Mouse (Mus musculus): ENCODE measurements around the gene Bglap. TPM values are rescaled to one million over a fixed set of nuclear protein-coding genes. Genes with fewer than 3 reads are reported as not detected.

The Bglap gene
- polyA plus RNA-seq, 1 experiment from 2014 or later, result not detected

DNA sequence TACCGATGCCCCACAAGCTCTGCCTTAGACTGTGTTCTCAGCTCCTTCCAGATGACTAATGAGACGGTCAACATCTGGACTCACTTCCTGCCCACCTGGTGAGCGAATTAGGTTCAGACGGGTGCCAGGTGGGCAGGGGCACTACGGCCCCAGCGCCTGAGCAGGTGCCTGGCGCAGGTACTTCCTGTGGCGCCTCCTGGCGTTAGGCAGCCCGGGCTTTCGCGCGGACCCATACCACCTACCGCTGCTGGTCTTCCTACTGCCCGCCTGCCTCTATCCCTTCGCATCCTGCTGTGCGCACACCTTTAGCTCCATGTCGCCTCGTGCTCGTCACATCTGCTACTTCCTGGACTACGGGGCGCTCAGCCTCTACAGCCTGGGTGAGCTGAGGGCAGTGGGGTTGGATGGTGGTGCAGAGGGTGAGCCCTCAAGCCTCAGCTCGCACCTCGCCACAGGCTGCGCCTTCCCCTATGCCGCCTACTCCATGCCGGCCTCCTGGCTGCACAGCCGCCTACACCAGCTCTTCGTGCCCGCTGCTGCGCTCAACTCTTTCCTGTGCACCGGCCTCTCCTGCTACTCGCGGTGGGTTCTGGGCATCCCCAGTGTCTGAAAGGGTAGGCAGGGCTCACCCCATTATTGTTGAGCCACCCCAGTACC, 18.4 kb downstream of the Bglap start:
- Histone ChIP-seq H3K4me2 (peak overlapping the region; percentile 80), H3K9me3 (replicated peaks) (0 out of 2 replicates have a peak, but pooled peaks cover 2% of the 10 kb centered on the region), H3K27ac (replicated peaks) (no peak overlapping the region), H3K9ac (no peak overlapping the region), H3K4me1 (replicated peaks) (peaks cover 60% of the 10 kb centered on the region), H3K36me3 (replicated peaks) (peaks cover 18% of the 10 kb centered on the region), H3K27me3 (peaks cover 36% of the 10 kb centered on the region), H3K4me3 (replicated peaks) (peak overlapping the region; percentile 59)
- ATAC-seq (ENCODE audit: insufficient read depth), result no peak
- 33% methylated on average over 34 of the region's 34 CpGs for WGBS (ENCODE audit: insufficient replicate concordance)

- peaks cover 33% of the 10 kb centered on the region for H3K36me3 ChIP-seq (replicated peaks)
- peak within 1 kb of the TSS; percentile 56 for H3K9ac ChIP-seq
- H3K4me2 ChIP-seq, result peak within 1 kb of the TSS; percentile 80
- peak; percentile 62 for ATAC-seq (ENCODE audit: insufficient read depth)
- H3K4me3 ChIP-seq (replicated peaks), result peak within 1 kb of the TSS; percentile 59
- no peaks in the 10 kb centered on the region for H3K9me3 ChIP-seq (replicated peaks)
- peak within 1 kb of the TSS; percentile 94 for H3K27ac ChIP-seq (replicated peaks)
- H3K4me1 ChIP-seq (replicated peaks), result peaks cover 74% of the 10 kb centered on the region
- WGBS (ENCODE audit: insufficient replicate concordance), result 6% methylated on average over 16 of the region's 16 CpGs
- H3K27me3 ChIP-seq, result peaks cover 36% of the 10 kb centered on the region
These were observed 19.9 kb downstream of the Bglap start, which contains the start of gene Paqr6 for GRCm38 (mm10) chr3:88364337-88364736. Paqr6 (plus strand) TSS chr3:88364584.

- peaks cover 36% of the 10 kb centered on the region for H3K27me3 ChIP-seq
- peak; percentile 94 for ATAC-seq (ENCODE audit: insufficient read depth)
- H3K36me3 ChIP-seq (replicated peaks), result peaks cover 40% of the 10 kb centered on the region
- H3K9ac ChIP-seq, result peak overlapping the region; percentile 56
- 31% methylated on average over 4 of the region's 4 CpGs for WGBS (ENCODE audit: insufficient replicate concordance)
- H3K4me1 ChIP-seq (replicated peaks), result peaks cover 75% of the 10 kb centered on the region
- peak overlapping the region; percentile 59 for H3K4me3 ChIP-seq (replicated peaks)
- peak overlapping the region; percentile 80 for H3K4me2 ChIP-seq
- H3K9me3 ChIP-seq (replicated peaks), result no peaks in the 10 kb centered on the region
- H3K27ac ChIP-seq (replicated peaks), result peak overlapping the region; percentile 94
These were observed 20.6 kb downstream of the Bglap start for GRCm38 (mm10) chr3:88363700-88364099.

DNA sequence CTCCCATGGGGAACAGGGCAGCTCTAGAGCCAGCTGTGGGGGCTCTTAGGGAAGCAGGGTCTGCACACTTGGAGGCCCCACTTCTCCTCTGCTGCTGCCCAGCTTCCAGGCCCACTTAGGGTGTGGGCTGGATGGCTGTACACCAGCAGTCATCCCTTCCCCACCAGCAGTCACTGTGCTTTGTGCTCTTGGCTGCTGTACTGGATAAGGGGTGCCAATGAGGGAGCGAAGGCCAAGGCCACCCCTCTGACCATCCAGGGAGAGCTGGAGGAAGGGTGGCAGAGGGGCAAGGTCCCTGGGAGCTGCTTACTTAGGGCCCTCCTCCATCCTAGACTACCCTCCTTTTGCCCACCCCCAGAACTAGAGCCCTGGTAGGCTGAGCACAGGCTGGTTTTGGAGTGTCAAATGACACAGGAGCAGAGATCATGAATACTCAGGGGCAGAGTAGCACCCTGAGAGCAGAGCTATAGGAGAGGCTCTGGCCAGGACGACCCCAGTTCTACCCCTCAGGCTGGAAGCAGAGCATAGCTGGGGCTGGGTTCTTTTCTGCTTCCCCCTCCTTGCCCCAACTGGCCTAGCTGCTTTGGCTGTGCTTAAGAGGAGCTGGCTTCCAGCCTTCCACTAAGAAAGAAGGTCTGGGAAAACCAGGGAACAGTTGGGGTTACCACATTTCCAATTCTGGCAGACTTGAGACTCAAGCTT, 22.5 kb downstream of the Bglap start:
- H3K4me2 ChIP-seq, result 0 out of 2 replicates have a peak overlapping the region, but pooled peaks have one; percentile 80
- WGBS (ENCODE audit: insufficient replicate concordance), result 68% methylated on average over 2 of the region's 2 CpGs

DNA sequence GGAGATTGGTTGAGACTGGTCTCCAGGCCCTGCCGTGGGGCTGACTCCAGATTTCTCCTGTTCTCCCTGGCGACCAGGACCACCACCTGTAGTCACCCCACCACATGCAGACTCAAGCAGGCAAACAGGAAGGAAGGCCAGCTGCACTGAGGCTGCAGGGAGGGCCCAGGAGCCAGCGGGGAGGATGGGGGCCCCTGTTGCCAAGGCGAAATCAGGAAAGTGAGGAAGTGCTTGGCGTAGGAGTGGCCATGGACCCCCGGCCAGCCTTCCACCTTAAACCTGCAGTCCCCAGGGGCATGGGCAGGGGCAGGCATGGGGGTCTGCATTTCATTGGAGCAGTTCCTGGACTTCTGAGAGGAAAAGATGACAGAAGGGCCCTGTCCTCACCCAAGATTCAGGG, 23.2 kb downstream of the Bglap start:
- no peak for ATAC-seq (ENCODE audit: insufficient read depth)
- 46% methylated on average over 6 of the region's 6 CpGs for WGBS (ENCODE audit: insufficient replicate concordance)
- H3K4me3 ChIP-seq (replicated peaks), result no peak overlapping the region
- peaks cover 21% of the 10 kb centered on the region for H3K27me3 ChIP-seq
- H3K4me2 ChIP-seq, result no peak overlapping the region
- H3K4me1 ChIP-seq (replicated peaks), result peaks cover 67% of the 10 kb centered on the region
- 0 out of 2 replicates have a peak overlapping the region, but pooled peaks have one; percentile 10 for H3K27ac ChIP-seq (replicated peaks)
- H3K9me3 ChIP-seq (replicated peaks), result no peaks in the 10 kb centered on the region
- H3K36me3 ChIP-seq (replicated peaks), result peaks cover 66% of the 10 kb centered on the region
- no peak overlapping the region for H3K9ac ChIP-seq

More for the DNA sequence above, 22.5 kb downstream of the Bglap start:
- Histone ChIP-seq H3K36me3 (replicated peaks) (peaks cover 59% of the 10 kb centered on the region), H3K4me3 (replicated peaks) (no peak overlapping the region), H3K9ac (peak overlapping the region; percentile 11; the same call in 1 of the 2 replicates), H3K9me3 (replicated peaks) (no peaks in the 10 kb centered on the region), H3K4me1 (replicated peaks) (peaks cover 69% of the 10 kb centered on the region), H3K27ac (replicated peaks) (peak overlapping the region; percentile 94), H3K27me3 (peaks cover 28% of the 10 kb centered on the region)
- ATAC-seq (ENCODE audit: insufficient read depth), result no peak

GRCm38 (mm10) chr3:88359989-88360388, 24.3 kb downstream of the Bglap start:
- Histone ChIP-seq H3K9ac (no peak overlapping the region), H3K9me3 (replicated peaks) (no peaks in the 10 kb centered on the region), H3K4me3 (replicated peaks) (no peak overlapping the region), H3K4me2 (no peak overlapping the region), H3K36me3 (replicated peaks) (peaks cover 77% of the 10 kb centered on the region), H3K27me3 (peaks cover 10% of the 10 kb centered on the region), H3K27ac (replicated peaks) (no peak overlapping the region), H3K4me1 (replicated peaks) (peaks cover 56% of the 10 kb centered on the region)
- no peak for ATAC-seq (ENCODE audit: insufficient read depth)
- WGBS (ENCODE audit: insufficient replicate concordance), result 76% methylated on average over 3 of the region's 3 CpGs

DNA sequence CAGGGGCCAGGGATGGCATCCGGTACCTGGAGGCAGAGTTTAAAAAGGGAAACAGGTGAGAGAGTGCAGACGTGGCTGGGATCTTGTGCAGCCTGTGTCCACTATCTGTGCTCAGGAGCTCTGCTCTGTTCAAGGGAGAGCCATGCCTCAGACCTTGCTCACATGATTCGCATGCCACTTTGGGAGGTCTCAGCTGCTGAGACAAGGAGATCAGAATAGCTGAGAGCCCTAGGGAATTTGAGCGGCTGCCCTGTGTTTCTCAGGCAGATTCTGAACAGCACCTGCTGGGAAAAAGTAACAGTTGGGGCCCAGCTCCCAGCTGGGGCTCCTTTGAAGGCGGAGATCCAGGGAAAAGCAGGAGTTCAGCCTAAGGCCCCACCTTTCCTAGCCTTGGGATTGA, 24.7 kb downstream of the Bglap start:
- Histone ChIP-seq H3K36me3 (replicated peaks) (peaks cover 81% of the 10 kb centered on the region), H3K27ac (replicated peaks) (no peak overlapping the region), H3K4me3 (replicated peaks) (no peak overlapping the region), H3K27me3 (peaks cover 6% of the 10 kb centered on the region; the same call in 1 of the 2 replicates), H3K4me1 (replicated peaks) (peaks cover 52% of the 10 kb centered on the region), H3K9me3 (replicated peaks) (no peaks in the 10 kb centered on the region), H3K9ac (no peak overlapping the region), H3K4me2 (no peak overlapping the region)
- 77% methylated on average over 5 of the region's 5 CpGs for WGBS (ENCODE audit: insufficient replicate concordance)
- ATAC-seq (ENCODE audit: insufficient read depth), result no peak

- H3K36me3 ChIP-seq (replicated peaks), result peaks cover 100% of the 10 kb centered on the region
- no peaks in the 10 kb centered on the region for H3K27me3 ChIP-seq
- 0 out of 2 replicates have a peak overlapping the region, but pooled peaks have one; percentile 14 for H3K27ac ChIP-seq (replicated peaks)
- no peak overlapping the region for H3K9ac ChIP-seq
- no peak overlapping the region for H3K4me2 ChIP-seq
- no peak for ATAC-seq (ENCODE audit: insufficient read depth)
- H3K4me3 ChIP-seq (replicated peaks), result no peak overlapping the region
- peaks cover 3% of the 10 kb centered on the region; the same call in 1 of the 2 replicates for H3K4me1 ChIP-seq (replicated peaks)
- H3K9me3 ChIP-seq (replicated peaks), result no peaks in the 10 kb centered on the region
- WGBS (ENCODE audit: insufficient replicate concordance), result 89% methylated on average over 8 of the region's 8 CpGs
These were observed 29.7 kb downstream of the Bglap start for GRCm38 (mm10) chr3:88354396-88355165.

DNA sequence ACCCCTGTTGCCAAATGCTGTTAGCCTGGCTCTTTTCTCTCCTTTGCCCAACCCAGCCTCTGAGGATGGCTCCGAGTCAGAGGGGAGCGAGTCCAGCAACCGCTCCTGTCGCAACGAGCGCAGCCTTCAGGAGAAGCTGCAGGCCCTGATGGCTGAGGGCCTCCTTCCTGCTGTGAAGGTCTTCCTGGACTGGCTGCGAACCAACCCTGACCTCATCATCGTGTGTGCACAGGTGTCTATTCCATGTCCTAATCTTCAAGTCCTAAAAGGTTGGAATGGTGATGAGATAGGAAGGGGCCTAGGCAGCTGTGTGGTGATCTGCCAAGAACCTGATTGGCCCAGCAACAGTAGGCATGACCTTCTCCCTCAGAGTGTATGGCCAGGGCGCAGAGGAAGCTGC, 31.4 kb downstream of the Bglap start:
- Histone ChIP-seq H3K9ac (no peak overlapping the region), H3K27me3 (no peaks in the 10 kb centered on the region), H3K4me1 (replicated peaks) (no peaks in the 10 kb centered on the region), H3K9me3 (replicated peaks) (no peaks in the 10 kb centered on the region), H3K36me3 (replicated peaks) (peaks cover 100% of the 10 kb centered on the region), H3K4me3 (replicated peaks) (no peak overlapping the region), H3K27ac (replicated peaks) (no peak overlapping the region), H3K4me2 (no peak overlapping the region)
- ATAC-seq (ENCODE audit: insufficient read depth), result no peak
- 90% methylated on average over 9 of the region's 9 CpGs for WGBS (ENCODE audit: insufficient replicate concordance)

DNA sequence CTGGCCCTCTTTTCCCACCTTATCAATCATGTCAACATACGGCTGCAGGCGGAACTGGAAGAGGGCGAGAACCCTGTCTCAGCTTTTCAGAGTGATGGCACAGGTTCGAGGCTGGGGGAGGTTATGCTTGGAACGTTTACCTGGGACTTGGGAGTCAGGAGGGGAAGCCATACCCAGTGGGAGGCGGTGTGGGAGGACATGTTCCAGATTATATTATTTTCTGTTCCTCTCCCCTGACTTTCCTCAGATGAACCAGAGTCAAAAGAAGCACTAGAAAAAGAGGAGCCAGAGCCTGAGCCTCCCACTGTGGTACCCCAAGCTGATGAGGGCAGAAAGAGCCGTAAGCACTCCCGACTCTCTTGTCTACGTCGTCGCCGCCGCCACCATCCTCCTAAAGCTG, 33.5 kb downstream of the Bglap start:
- WGBS (ENCODE audit: insufficient replicate concordance), result 86% methylated on average over 13 of the region's 13 CpGs
- Histone ChIP-seq H3K9me3 (replicated peaks) (no peaks in the 10 kb centered on the region), H3K27ac (replicated peaks) (no peak overlapping the region), H3K4me1 (replicated peaks) (no peaks in the 10 kb centered on the region), H3K9ac (no peak overlapping the region), H3K4me2 (no peak overlapping the region), H3K36me3 (replicated peaks) (peaks cover 100% of the 10 kb centered on the region), H3K27me3 (no peaks in the 10 kb centered on the region), H3K4me3 (replicated peaks) (no peak overlapping the region)
- ATAC-seq (ENCODE audit: insufficient read depth), result no peak

- peak overlapping the region; percentile 39 for H3K9ac ChIP-seq
- ATAC-seq (ENCODE audit: insufficient read depth), result no peak
These were observed 45.3 kb downstream of the Bglap start for GRCm38 (mm10) chr3:88339006-88339405.

More at GRCm38 (mm10) chr3:88339006-88339405, 45.3 kb downstream of the Bglap start:
- WGBS (ENCODE audit: insufficient replicate concordance), result 57% methylated on average over 3 of the region's 3 CpGs
- peaks cover 37% of the 10 kb centered on the region for H3K36me3 ChIP-seq (replicated peaks)
- H3K4me1 ChIP-seq (replicated peaks), result peaks cover 65% of the 10 kb centered on the region
- no peaks in the 10 kb centered on the region for H3K27me3 ChIP-seq
- peak overlapping the region; percentile 84 for H3K4me2 ChIP-seq
- H3K27ac ChIP-seq (replicated peaks), result peak overlapping the region; percentile 96
- H3K4me3 ChIP-seq (replicated peaks), result peak overlapping the region; percentile 73
- H3K9me3 ChIP-seq (replicated peaks), result no peaks in the 10 kb centered on the region

Measured in liver, embryonic 15.5 days (tissue).